Mouse (Mus musculus) thymus, adult 2 months (tissue): ENCODE results near the gene Slc35e4.

ENCODE experiments used
- CTCF ChIP-seq: fragments of 200-500 bp; IDR thresholded peaks from 2 replicates; pipeline ENCODE4 v1.5.1; 2012; ENCODE audit warnings: mild to moderate bottlenecking, control low read depth, low read length, moderate library complexity, borderline replicate concordance; ENCODE audit not compliant: control insufficient read depth, poor library complexity, insufficient read depth; ENCODE audit errors: extremely low read depth
- POLR2A ChIP-seq: fragments of 200-500 bp; IDR thresholded peaks from 2 replicates; pipeline ENCODE4 v1.6.1; 2012; ENCODE audit warnings: mild to moderate bottlenecking, low read length, control low read depth, moderate library complexity; ENCODE audit not compliant: control insufficient read depth, poor library complexity, insufficient read depth; ENCODE audit errors: extremely low read depth

GRCm38 (mm10) chr11:3859778-3860177 lies 54.7 kb downstream of the Slc35e4 start:
- TF ChIP-seq CTCF, result no peak
- TF ChIP-seq POLR2A, result no peak
